Mouse (Mus musculus) kidney, postnatal 14 days (tissue): ENCODE results near the gene Pitpnc1.

Experiments used
- DNase-seq: peaks from one replicate; pipeline ENCODE4 v3.0.0; 2022; ENCODE audit warnings: mixed read lengths

Pitpnc1 gene

DNA sequence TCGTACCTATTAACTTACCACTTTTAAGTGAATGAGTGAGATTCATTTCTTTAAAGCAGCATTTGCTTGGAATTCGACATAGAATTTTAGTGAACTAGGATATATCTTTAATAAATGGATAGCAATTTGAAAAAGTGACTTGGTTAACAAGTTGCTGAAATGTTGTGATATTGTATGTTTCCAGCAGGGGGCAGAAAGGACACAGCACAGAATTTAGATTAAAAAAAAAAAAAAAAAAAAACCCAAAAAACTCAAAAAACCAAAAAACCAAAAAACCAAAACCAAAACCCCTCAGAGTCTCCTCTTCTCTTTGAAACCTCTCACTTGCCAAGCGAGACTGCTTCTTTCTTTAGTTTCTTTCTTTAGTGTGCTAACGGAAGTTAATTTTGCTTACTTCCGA lies 256.8 kb downstream of the Pitpnc1 start:
- DNase-seq: peak; percentile 36

DNA sequence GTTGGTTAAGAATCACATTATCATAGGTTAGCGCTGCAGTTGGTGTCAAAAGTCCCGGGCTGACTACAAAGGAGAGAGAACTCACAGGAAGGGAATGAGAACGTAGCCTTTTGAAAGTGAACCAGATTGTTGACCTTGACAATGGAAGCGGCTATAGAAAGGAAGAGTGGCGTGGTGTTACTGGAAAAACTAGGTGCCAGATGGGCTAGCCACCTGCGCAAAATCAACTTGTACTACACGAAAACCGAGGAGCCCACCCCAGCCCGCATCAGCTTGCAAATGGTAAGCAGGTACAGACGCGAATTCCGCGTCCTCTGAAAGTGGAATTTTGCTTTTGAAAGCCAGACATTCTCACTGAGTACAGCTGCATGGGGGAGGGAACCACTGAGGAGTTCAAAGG lies 260.7 kb downstream of the Pitpnc1 start:
- no peak for DNase-seq

DNA sequence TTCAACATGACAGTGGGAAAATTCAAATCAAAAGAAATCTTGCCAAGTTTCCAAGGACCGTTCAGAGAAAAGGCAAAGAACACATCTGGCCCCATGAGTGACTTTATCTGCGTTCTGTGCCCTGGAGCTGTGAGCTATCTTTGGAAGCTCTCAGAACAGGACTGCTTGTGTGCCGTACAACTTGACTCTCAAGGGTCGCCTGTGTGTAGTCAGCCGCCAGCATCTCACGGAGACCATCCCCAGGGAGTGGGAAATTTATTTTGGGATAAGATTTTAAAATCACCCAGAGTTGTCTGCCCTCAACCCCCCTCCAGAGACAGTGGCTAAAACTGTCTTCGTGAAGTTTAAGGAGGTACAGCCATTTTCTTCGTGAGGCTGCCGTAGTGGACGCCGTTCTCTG lies 268.7 kb downstream of the Pitpnc1 start:
- no peak for DNase-seq

DNA sequence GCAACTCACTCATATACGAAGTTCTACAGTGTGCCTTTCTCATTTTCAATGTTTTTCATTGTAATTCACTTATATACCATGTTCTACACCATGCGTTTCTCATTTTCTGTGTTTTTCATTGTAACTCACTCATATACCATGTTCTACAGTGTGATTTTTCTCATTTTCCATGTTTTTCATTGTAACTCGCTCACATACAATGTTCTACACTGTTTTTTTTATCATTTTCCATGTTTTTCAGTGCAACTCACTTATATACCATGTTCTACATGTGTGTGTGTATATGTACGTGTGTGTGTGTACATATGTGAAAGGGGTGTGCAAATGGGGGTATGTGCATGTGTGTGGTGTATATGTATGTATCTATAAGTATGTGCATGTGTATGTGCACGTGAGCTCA lies 271.2 kb downstream of the Pitpnc1 start:
- no peak for DNase-seq

DNA sequence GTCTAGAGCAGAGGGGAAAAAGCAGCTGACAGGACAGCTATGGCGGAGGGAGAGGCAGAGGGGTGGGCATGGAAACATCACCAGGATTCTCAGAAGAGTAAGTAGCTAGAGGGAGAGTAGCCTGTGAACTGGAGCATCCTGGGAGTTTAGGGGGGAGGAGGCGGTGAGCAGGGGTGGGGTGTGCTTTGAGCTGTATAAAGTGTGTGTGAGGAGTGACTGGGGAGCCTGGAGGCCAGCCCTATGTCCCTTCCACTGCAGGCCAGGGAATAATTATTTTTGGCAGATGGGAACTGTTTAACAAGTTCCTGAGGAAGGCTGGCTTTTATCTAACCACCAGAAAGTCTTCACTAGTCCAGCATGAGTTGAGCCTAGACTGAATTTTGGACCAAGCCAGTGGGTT lies 275.2 kb downstream of the Pitpnc1 start:
- DNase-seq: no peak

DNA sequence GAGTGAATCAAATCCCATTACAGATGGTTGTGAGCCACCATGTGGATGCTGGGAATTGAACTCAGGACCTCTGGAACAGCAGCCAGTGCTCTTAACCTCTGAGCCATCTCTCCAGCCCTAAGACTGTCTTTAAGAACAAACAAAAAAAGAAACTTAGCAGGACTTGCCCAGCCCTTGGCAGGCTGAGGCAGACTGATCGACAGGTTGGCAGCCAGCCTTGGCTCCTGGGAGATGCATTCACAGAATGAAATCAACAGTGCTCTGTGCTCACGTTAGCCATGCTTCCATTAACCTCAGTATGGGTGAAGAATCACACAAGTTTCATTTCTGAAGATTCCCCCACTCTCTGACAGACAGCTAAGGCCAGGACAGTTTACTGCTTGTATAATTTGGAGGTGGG lies 280.1 kb downstream of the Pitpnc1 start:
- DNase-seq: no peak

DNA sequence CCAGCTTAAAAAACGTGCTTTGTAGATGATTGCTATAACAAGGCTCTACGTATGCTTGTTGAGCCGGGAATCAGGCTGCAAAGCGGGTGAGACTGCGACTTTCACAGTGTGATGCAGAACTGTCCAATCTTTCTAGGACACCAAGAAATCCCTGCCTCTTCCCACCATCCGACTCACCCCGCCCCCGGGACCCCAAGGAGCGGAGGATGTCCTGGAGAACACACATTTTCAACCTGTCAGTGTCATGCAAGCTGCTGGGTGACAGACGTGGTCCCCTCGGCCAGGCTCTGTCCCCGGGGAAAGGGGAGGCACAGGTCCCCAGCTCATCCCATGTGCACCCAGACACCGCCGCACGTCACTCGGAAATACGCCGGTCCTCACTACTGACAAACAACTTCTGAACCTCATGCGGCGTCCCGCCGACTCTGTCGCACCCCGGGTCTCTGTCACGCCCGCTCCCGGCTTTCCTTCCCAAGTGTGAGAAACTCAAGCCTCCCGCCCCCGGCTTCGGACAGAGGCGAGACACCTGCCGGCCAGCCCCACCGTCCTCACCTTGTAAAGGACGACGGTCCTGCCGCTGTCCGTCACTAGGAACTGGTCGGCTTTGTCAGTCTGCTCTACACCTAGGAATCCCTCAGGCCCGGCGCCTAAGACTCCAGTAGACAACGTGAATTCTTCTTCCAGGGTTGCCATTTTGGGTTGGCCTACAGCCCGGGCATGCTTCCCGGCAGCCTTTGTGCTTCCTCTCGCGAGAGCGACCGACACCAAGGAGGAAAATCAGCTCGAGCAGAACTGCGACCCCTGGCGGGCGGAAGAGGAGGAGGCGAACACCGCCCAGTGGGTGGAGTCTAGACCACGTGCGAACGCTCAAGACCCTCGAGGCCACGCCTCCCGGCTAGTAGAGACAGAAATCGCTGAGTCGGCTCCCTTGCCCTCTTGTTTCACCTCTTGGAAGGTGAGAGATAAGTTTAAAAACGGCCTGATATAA lies 281.6 kb downstream of the Pitpnc1 start, which contains the start of gene Nol11:
Nol11 (minus strand) TSS at position 817 of the 988 bp plus-strand sequence.
- peak; percentile 99 for DNase-seq

DNA sequence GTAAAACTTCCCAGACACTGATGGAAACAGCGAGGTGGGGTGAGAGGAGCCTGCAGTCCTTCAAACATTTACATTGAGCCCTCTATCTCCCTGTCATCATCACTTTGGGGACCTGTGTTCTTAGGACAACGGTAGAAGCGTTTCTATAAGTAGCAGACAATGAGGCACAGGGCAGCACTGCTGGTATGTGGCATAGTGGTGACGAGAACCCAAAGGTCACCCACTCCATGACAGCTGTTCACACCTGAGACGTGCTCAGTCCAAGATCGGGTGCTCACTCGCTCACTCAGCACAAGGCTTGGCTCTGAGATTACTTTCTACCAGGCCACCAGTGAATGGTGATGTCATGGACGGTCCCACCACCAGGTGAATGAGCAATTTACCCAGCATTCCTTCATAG lies 286.7 kb downstream of the Pitpnc1 start:
- no peak for DNase-seq

DNA sequence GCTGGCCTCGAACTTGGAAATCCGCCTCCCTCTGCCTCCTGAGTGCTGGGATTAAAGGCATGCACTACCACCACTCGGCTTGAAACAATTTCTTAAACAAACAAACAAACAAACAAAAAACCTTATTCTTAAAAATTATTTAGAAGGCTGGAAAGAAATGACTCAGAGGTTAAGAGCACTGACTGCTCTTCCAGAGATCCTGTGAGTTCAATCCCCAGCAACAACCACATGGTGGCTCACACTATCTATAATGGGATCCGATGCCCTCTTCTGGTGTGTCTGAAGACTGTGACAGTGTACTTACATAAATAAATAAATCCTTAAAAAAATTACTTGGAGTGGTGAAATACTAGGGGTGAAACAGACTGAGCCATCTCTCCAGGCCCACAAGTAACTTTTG lies 309.3 kb downstream of the Pitpnc1 start:
- no peak for DNase-seq

DNA sequence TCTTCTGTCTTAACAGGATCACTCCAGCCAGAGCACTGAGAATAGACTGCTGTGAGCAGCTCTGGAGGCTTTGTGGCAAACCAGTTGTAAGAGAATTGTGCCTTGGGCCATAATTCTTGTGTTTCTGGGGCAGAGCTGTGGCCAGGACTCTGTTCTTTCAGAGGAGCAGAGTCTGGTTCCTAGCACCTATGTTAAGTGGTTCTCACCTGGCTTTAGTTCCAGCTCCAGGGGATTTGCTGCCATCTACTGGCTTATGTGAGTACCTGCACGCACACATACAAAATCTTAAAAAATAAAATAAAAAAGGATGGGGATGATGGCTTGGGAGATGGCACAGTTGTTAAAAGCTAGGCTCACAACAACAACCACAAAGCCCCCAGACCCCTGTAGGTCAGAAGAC lies 311.5 kb downstream of the Pitpnc1 start:
- DNase-seq: no peak
